Mouse (Mus musculus) lung, postnatal 0 days (tissue): ENCODE data around the gene Scd2.

Source experiments
- CTCF ChIP-seq: IDR thresholded peaks from 2 replicates; pipeline ENCODE4 v1.5.1; 2016; ENCODE audit warnings: antibody characterized with exemption, mild to moderate bottlenecking
- EP300 ChIP-seq: IDR thresholded peaks from 2 replicates; pipeline ENCODE4 v1.6.1; 2016; ENCODE audit warnings: antibody characterized with exemption, mild to moderate bottlenecking, control low read depth

- TF ChIP-seq CTCF, result no peak
- TF ChIP-seq EP300, result no peak
These were observed 15.5 kb upstream of the Scd2 start for GRCm38 (mm10) chr19:44277931-44278330.
